Mouse (Mus musculus) ovary, postnatal 10 days (tissue): ENCODE measurements around the gene Rere.

Source experiments
- DNase-seq: peaks from one replicate; pipeline ENCODE4 v3.0.0; 2022; ENCODE audit warnings: low spot score

Rere gene

DNA sequence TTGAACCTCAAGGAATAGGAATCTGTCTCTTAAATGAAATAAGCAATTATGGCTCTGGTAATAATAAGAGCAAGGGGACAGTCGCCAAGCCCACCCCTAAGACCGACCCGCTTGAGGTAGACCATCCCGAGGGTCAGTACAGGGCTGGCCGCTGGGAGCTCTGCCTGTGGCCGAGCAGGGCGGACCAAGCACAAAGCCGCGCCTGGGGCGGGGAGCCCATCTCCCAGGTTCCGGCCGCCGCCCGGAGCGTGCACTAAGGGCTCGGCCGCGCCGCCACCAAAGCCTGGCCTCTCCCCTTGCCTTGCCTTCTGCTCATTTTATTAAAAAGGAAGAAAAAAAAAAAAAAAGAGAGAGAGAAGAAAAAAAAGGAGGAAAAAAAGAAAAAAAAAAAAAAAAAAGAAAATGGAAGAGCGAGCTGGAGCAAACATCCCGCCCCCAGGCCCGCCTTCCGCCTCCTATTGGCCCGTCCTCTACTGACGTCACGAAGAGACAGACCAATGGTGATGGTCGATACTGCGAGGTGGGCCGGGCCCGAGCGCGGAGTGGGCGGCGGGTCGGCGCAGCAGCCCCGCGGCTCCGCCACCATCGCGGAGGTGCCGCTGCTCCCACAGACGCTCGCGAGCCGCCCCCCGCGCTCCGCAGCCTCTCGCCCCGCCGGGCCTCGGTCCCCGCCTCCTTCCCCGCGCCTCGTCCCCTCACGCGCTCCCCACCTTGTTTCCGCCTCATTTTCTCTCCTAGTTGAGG, at the start of gene Rere:
TSS of gene Rere (plus strand) at position 629 of the 744 bp plus-strand sequence.
- DNase-seq, result peak; percentile 100

DNA sequence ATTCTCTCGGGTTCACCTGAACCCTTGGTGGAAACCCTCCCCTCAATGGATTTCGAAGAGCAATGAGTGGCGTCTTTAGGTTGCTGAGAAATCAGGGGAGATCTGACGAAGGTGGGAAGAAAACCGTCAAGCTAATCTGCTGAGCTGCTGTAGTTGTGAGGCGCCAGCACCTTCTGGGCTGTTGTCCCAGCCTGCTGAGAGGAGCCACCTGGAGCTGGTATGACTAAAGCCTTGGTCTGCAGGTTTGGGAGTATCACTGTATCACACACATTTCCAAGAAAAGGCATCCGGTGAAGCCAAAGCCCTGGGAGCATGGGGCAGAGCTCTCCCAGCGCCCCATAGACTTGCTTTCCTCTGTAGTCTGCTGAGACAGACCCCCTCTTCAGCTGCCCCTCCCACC, 49.6 kb upstream of the Rere start:
- no peak for DNase-seq

DNA sequence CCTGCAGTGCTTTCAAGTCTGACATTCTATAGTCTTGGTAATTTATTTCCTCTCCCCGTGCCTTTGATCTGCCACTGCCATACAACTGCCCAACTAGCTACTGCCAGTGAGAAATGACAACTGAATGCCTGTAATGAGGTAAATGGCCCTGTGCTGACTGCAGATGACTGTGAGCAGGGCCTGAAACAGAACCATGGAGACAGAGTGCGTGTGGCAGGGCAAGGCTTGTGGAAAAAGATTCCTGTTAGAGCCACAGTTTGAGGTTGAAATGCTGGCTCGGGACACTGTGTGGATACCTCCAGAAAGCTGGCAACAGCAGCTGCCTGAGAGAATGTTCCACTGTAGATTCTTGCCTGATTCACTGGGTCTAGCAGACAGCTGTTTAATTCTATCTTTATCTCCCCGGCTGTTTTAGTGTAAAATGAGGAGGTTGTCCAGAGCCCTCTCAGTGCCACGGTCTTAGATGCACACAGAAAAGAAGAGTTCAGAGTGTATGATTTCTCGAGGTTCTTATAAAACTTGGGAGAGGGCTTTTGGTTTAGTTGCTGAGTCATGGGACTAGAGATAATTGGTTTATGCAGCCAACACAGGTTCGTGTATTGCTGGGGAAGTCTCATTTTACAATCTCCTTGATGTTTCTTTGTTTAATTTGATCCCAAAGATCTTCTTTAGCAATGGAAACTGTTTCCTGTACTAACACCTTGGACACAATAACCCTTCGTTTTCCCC, 46.7 kb upstream of the Rere start:
- DNase-seq, result no peak

DNA sequence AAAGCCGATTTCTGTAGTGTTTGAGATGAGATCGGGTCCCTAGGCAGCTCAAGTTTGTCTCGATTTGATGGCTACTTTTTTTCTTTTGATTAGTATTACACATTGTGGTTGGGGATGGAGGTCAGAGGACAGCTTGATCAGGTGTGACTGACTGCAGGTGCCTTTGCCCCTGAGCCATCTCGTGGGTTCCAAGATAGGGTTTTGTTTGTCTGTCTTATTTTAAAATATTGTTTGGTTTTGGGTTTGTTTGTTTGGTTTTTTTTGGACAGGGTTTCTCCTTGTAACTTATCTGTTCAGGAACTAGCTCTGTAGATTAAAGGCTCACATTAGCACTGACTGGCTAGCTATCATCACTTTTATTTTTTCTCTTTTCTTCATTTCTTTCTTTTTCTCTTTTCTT, 45.9 kb upstream of the Rere start:
- no peak for DNase-seq

DNA sequence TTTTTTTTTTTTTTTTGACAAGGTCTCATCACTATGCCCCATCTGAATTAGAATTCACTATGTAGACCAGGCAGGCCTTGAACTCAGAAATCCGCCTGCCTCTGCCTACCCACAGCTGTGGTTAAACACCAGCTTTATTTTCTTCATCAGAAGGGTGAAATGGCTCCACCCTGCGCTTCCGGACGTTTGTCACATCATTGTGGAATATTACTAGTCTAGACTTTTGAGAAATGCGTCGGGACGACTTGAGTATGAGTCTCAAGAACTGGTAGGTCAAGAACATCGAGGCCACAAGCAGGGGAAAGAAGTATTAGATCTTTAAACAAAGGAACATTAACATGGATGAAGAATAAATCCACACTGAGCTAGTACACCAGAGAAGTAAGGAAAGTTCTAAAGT, 45.4 kb upstream of the Rere start:
- DNase-seq, result no peak

DNA sequence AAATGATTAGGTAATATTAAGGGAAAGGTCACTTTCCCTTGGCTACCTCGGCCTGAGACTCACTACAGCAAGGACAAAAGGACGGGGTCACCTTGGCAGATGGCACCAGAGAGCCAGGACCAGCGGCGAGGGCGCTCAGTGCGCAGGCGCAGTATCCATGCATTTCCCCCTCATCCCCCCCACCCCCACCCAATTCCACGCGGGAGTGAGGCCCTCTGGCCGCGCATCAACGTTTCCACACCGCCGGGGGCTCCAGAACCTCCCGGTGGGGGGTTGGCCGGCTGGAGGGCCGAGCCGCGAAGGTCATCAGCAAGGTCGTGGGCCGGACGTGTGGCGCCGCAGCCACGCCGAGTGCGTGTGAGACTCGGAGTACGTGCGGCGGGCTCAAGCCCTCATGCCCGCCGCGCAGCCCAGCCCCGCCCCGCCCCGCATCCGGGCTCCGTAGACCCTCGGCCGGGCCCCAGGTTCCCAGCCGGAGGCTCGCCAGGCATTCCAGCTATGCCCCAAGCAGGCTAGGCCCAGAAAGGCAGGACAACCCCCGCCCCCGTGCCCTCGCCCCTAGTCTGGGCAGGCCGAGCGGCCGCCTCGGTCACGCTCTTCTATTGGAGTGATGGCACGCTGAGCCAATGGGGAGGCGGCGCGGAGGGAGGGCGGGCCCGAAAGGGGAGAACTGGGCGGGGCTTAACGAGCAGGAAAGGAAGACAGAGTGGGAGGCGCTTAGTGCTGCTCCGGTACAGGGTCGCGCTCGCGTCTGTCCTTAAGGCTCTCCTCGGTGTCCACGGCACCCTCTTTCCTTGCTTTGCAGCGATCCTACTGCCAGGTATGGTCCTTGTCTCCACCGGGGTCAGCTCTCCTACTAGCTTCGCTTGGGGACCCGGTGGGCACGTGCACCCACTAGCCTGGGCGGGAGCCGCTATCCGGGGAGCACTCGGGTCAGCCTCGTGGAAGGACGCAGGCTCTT, 44.6 kb upstream of the Rere start, which contains the start of gene Eno1:
TSS of gene Eno1 (plus strand) at position 201 of the 961 bp plus-strand sequence.
- peak; percentile 98 for DNase-seq

DNA sequence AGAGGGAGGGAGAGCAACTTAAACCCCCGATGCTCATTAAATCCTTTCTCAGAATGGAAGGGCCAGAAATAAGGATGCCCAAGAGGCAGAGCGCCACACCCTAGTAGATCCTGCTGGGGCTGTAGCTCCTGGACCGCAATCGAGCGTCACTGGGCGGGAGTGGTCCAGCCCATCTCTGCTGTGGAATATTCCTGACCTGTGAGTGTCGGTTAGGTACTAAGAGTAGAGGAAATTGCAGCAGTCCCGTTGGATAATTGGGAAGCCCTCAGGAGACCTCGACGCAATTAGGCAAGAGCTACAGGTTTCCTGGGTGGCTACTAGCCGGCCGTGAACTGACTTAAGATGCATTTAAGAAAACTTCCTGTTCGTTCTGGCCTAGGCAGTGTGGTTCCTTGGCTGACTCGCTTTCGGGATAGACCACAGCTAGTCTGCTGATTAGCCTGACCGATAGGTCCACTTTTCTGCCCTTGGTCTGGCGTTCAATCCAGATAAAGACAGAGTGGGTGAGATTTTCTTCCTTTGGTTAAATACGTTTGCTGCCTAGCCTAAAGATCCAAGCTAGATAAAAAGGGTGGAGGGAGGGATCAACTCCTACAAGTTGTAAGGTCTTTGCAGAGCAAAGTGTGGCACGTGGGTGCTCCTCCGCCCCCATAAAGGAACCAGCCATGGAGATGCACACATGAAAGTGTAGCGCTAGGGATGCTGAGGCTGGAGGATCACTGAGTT, 43.6 kb upstream of the Rere start:
- no peak for DNase-seq

DNA sequence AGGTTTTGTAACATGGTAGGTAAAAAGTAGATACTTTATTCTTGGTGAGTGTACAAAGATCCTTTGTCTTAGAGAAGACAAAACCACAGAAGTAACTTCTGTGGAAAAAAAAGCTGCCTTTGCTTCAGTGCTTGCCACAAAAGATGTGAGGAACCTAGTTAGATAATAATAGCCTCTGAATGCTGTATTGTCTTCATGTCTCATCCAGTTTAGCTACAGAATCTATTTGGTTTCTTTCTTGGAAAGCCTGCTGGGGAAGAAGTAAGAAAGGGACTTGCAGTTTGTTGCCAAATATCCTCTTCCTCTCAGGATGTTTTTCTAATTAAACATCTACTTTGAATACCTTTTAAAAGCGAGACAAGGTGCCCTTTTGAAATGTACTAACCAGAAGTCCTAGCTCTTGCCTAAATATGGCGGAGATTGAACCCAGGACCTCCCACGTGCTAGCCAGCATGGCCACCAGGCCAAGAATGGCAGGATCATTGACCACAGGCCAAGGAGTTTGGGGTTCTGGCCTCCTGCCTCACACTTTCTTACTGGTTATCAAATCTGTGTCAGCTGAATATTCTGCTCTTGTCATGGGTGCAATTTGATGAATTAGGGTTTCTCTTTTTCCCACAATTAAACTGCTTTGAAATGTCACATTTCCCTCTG, 42.9 kb upstream of the Rere start:
- DNase-seq, result no peak

DNA sequence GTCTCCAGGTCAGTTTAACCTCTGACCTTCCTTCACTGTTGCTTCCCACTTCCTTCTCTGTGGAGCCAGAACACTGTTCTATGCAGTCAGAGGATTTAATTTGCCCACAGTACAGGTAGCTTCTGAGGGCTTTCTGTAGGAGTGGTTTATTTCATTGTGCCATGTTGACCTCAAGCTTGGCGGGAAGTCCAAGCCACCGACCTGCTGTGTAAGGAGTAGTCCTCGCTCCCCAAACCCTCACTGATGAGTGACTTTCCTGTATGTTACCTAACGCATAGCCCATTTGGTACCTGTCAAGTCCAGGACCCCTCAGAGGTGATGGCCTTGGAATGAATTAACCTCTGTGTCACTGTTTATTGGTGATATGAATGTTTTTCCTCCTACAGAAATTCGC, 42.4 kb upstream of the Rere start:
- DNase-seq, result no peak

DNA sequence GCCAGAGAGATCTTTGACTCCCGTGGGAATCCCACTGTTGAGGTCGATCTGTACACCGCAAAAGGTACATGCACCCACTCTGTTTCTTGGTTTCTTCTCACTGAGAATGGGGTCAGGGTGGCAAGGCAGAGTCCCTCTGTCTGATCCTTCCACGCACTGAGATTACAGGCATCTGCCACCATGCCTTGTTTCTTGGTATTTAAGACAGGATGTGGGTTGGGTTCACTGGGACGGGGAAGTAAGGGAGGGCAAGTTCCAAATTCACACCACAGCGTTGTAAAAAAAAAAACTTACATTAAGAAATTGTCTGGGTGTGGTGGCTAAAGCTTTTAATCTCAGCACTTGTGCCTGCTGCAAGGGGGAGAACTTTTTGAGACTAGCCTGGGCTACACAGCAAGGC, 41.9 kb upstream of the Rere start:
- no peak for DNase-seq

DNA sequence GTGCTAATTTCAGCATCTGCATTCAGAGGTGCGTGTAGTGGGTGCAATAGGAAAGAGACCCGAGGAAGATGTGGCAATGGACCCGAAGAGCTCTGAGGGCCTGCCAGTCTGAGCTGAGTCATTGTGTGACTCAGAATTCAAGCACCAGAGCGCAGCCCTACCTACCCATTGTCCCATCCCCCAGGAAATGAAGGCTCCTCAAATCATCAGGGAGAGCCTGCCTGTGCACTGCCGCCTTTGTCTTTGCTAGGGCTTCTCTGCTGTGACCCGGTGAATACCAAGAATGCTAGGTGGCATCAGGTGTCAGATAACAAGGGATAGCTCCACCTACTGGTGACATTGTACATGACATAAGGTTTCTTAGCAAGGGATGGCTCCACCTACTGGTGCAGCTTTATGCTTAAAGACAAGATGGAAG, 41.5 kb upstream of the Rere start:
- no peak for DNase-seq

DNA sequence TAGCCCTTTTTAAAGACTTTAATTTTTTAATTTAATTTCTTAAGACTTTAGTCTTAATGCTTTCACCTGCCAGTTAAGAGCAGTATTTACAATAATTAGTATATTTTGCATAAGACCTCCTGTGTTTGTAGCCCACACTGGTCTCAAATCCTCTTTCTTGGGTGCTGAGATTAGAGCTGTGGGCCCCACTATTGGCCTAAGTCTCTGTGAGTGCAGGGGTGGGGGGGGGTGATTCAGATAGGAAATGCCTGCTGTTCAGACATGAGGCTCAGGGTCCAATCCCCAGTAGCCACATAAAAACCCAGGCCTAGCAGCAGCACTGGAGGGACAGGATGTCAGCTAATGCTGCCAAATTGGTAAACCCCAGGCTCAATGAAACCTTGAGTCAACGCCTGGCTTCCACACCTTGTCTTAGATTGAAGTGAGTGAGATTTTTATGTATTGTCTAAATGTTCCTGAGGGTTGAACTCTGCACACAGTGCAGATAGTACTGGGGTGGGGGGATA, 41.0 kb upstream of the Rere start:
- DNase-seq, result no peak

DNA sequence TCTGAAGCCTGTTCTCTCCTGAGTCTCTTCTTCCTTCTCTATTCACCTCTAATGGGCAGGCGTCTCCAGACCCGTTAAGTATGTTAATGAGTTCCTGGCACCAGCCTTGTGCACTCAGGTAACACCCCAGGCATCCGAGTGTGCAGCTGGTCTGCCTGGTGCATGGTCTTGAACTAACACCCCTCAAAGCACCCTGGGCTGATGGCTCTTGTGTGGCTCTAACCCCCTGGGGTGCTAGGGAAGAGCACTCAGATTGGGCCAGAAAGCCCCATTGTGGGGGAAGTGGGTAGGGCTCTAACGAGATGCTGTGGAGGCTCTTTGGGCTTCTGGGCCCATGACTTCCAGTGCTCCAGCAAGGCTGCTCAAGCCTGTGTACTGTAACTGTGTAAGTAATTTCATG, 39.7 kb upstream of the Rere start:
- DNase-seq, result no peak

DNA sequence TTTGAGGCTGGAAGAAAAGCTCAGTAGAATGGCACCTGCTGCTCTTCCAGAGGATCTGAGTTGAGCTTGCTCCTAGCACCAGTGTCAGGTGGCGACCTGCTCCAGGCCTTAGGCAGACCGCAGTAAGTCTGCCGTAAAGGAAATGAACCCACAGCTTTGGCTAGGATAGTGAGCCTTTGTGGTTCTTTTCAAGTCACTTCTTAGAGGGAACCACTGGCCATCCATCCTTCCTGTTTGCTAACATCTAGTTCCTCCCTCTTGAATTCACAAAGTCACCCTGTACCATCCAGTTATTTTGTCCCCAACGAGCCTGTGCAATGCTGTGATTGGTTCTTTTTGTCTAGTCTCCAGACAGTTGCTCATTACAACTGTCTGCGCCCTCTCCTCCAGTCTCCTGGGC, 38.7 kb upstream of the Rere start:
- no peak for DNase-seq

DNA sequence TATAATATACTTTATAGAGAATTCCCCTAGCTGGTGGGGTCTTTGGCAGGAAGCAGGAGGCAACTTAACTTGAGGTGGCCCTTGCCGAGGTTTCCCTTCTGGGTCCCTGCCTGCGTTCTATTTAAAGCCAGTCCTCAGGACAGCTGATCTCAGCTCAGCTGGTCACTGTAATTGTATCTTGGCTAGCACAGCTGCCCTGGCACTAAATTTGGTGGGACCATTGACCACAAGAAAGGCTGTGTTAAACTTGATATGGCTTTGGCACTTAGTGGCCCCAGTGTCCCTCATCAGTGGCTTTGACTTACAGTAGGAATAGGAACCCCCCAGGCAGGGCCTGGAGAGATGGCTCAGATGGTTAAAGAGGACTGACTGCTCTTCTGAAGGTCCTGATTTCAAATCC, 35.6 kb upstream of the Rere start:
- no peak for DNase-seq

DNA sequence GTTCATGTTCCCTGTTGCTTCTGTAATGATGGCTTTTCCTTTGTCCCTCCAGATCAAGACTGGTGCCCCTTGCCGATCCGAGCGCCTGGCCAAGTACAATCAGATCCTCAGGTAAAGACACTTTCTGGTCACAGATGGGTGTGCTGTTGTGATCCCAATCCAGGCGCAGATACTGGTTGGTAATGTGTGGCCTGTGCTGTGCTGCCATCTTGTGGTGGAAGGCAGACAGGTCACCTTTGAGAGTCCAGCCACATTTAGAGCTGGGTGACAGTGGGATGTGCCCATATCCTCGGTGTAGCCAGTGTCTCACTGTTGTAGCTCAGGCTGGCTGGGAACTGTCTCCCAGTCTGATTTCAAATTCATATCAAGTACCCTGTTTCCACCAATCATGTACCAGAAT, 33.4 kb upstream of the Rere start:
- no peak for DNase-seq

DNA sequence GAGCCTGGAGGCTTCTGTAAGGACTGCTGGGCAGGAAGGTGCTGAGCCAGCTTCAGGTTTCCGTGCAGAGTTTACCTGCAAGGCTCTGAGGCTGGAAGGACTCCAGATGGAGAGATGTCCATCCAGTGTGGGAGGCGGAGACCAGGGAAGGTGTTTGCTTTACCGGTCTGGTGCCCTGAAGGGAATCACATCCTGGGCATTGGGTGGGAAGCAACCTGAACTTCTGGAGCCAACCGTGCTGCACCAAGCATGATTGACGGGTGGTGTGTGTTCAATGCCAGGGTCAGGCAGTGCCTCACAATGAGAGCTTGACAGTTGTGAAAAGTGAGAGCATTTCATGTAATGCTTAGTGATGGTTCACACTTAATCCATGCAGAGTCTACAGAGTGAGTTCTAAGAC, 32.5 kb upstream of the Rere start:
- no peak for DNase-seq

DNA sequence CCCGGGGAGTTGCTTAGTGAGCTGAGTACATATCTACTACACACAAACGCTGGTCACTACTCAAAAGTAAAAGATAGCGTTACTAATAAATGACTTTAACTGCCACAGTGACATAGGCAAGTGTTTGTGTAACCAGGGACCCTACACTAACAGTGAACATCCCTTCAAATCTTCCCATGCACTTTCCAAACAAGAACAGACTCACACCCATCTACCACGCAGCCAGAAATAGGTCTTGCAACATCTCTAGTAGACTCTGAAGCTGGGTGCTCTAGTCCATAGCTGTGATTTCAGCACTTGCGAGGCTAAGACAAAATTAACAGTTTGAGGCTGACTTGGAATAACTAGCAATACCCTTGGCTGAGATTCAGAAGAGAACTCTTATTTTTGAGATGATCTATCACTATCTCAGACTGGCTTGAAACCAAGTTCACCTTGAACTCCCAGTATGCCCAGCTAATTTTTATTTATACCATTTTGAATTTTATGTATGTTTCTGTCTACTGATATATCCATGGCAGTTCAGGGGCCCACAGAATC, 31.6 kb upstream of the Rere start:
- DNase-seq, result no peak

DNA sequence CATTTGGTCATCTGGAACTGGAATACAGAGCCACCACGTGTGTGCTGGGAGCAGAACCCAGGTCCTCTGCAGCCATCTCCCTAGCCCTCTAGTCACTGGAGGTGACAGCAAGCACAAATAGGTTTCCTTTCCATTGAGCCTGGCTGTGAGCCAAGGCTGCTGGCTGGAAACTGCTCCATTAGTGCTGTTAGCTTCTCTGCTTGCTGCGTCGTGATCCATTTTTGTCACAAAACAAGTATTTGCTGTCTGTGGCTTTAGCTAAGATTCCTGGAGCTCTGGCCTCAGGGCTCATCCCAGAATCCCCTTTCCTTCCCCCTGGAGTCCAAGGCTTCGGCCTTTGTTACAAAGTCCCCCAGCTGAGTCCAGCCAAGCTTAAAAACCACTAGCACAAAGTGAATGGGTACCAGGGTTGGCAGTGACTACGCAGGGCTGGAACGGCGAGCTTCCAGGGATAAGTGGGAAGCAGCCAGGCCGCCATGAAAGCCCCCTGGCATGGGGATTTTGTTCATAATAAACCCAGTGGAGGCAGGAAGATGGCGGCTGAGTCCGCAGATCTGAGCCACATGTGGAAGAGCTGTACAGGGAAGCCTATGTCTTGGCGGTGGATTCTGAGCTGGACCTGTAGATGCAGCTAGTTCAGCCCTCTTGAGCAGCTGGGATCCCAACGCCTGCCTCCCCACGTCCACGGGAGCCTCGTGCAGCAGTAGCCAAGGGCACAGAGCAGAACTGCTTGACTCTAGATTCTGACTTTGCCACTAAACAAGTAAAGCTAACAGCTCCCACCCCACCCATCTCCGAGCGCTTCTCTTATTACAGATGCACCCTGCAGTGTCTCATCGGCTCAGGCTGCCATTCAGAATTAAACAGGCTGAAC, 30.7 kb upstream of the Rere start:
- DNase-seq, result no peak

DNA sequence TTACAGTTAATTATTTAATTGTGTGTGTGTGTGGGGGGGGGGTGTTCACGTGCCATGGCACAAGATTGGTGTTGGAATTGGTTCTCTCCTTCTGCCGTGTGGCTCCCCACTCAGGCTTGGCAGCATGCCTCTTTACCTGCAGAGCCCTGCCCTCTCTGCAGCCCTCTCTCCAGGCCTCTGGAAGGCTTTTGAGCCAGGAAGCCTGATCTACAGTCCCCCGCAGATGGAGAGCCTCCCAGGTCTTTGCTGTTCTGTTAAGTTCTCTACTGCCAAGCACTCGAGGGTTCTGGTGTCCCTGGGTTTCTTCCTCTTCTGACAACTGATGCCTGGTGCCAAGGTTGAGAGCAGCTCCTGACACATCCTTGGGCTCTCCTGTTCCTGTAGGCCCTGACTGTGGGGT, 27.0 kb upstream of the Rere start:
- no peak for DNase-seq
